Mouse (Mus musculus) megakaryocyte-erythroid progenitor cell, adult 5-6 weeks (primary cell): Measurements from ENCODE around the gene Gm3298. TPM values are rescaled to one million over a fixed set of nuclear protein-coding genes. Genes with fewer than 3 reads are reported as not detected.
"Not testable (repeated sequence)": the region's sequence is repeated elsewhere in the genome, so short reads cannot be mapped to it uniquely, and the experiment has no call there.

ENCODE experiments used
- ATAC-seq: replicated peaks from 2 replicates; pipeline ENCODE4 v1.8.0; 2016; ENCODE audit warnings: mild to moderate bottlenecking, inconsistent platforms; ENCODE audit not compliant: severe bottlenecking, poor library complexity, low FRiP score, low TSS enrichment
- total RNA-seq, 2 experiments: library from RNA; stranded (forward) in 1 of 2; stranded (reverse) in 1 of 2; fragments of 200-1000, 215-1000 nt in 1 of 2; fragments of >200 nt in 1 of 2; fragmentation: Nextera tagmentation in 1 of 2; gene quantifications; 2 replicates each; pipeline ENCODE4 v1.2.3; 2014 to 2017

Gm3298 gene
- total RNA-seq (2014; fragmentation: Nextera tagmentation) (not detected in 2 replicates), total RNA-seq (2017) (not detected in 2 replicates)

DNA sequence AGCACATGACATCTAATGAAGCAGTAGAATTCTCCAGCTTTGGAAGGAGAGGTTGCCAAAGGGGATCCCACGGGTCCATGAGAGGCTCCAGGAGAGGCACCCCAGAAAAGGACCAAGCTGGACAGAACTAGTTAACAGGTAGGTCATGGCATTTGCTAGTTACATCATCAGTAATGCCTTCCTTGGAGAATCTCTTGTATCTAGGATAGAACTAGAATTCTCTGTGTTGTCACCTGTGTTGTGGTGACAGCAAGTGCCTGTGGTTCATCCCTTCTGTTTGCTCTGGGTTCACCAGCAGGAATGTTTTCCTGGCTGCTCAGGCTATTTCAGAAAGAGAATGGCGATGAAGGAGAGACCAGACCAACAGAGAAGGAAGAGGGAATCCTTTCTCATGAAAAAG is at the start of gene Gm3298:
Gene Gm3298 (plus strand): TSS at position 301 of the 400 bp plus-strand sequence.
- ATAC-seq, result not testable (repeated sequence)

DNA sequence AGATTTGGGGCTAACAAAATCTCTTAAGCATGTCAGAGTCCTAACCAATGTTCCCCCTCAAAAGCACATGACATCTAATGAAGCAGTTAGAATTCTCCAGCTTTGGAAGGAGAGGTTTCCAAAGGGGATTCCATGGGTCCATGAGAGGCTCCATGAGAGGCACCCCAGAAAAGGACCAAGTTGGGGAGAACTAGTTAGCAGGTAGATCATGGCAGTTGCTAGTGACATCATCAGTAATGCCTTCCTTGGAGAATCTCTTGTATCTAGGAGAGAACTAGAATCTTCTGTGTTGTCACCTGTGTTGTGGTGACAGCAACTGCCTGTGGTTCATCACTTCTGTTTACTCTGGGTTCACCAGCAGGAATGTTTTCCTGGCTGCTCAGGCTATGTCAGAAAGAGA is 32.1 kb upstream of the Gm3298 start, which contains the start of gene Gm8297:
Gene Gm8297 (plus strand): TSS at position 301 of the 400 bp plus-strand sequence.
- not testable (repeated sequence) for ATAC-seq

DNA sequence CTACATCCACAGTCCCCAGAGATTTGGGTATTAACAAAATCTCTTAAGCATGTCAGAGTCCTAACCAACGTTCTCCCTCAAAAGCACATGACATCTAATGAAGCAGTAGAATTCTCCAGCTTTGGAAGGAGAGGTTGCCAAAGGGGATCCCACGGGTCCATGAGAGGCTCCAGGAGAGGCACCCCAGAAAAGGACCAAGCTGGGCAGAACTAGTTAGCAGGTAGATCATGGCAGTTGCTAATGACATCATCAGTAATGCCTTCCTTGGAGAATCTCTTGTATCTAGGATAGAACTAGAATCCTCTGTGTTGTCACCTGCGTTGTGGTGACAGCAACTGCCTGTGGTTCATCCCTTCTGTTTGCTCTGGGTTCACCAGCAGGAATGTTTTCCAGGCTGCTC is 34.6 kb downstream of the Gm3298 start, which contains the start of gene 4930555G01Rik:
Gene 4930555G01Rik (plus strand): TSS at position 301 of the 400 bp plus-strand sequence.
- not testable (repeated sequence) for ATAC-seq

Other genes with a start within 250 kb of the Gm3298 start
- 0.11 TPM in 1 of 2 replicates, not detected in the other for gene Gm9602, start 239.6 kb upstream of the Gm3298 start, total RNA-seq (2014; fragmentation: Nextera tagmentation)
- gene Gm9602, start 239.6 kb upstream of the Gm3298 start, total RNA-seq (2017), result not detected in 2 replicates
- gene Gm3269, start 177.8 kb upstream of the Gm3298 start, total RNA-seq (2014; fragmentation: Nextera tagmentation), result not detected in 2 replicates
- gene Gm3269, start 177.8 kb upstream of the Gm3298 start, total RNA-seq (2017), result not detected in 2 replicates
- gene Gm3264, start 160.3 kb upstream of the Gm3298 start, total RNA-seq (2014; fragmentation: Nextera tagmentation), result not detected in 2 replicates
- not detected in 2 replicates for gene Gm3264, start 160.3 kb upstream of the Gm3298 start, total RNA-seq (2017)
- gene Gm3278, start 123.5 kb upstream of the Gm3298 start, total RNA-seq (2014; fragmentation: Nextera tagmentation), result not detected in 2 replicates
- not detected in 2 replicates for gene Gm3278, start 123.5 kb upstream of the Gm3298 start, total RNA-seq (2017)
- gene Gm8297, start 32.0 kb upstream of the Gm3298 start, total RNA-seq (2014; fragmentation: Nextera tagmentation), result not detected in 2 replicates
- gene Gm8297, start 32.0 kb upstream of the Gm3298 start, total RNA-seq (2017), result not detected in 2 replicates
- gene 4930555G01Rik, start 34.7 kb downstream of the Gm3298 start, total RNA-seq (2014; fragmentation: Nextera tagmentation), result not detected in 2 replicates
- not detected in 2 replicates for gene 4930555G01Rik, start 34.7 kb downstream of the Gm3298 start, total RNA-seq (2017)
- not detected in 2 replicates for gene Gm8281, start 55.1 kb downstream of the Gm3298 start, total RNA-seq (2014; fragmentation: Nextera tagmentation)
- not detected in 2 replicates for gene Gm8281, start 55.1 kb downstream of the Gm3298 start, total RNA-seq (2017)
- not detected in 2 replicates for gene Gm8279, start 115.6 kb downstream of the Gm3298 start, total RNA-seq (2014; fragmentation: Nextera tagmentation)
- gene Gm8279, start 115.6 kb downstream of the Gm3298 start, total RNA-seq (2017), result not detected in 2 replicates
- gene Gm3317, start 148.6 kb downstream of the Gm3298 start, total RNA-seq (2014; fragmentation: Nextera tagmentation), result not detected in 2 replicates
- gene Gm3317, start 148.6 kb downstream of the Gm3298 start, total RNA-seq (2017), result not detected in 2 replicates
- not detected in 2 replicates for gene Gm8271, start 169.9 kb downstream of the Gm3298 start, total RNA-seq (2014; fragmentation: Nextera tagmentation)
- not detected in 2 replicates for gene Gm8271, start 169.9 kb downstream of the Gm3298 start, total RNA-seq (2017)
- gene Gm3526, start 244.7 kb downstream of the Gm3298 start, total RNA-seq (2014; fragmentation: Nextera tagmentation), result not detected in 2 replicates
- not detected in 2 replicates for gene Gm3526, start 244.7 kb downstream of the Gm3298 start, total RNA-seq (2017)